Mouse (Mus musculus) liver, embryonic 12.5 days (tissue): Measurements from ENCODE around the gene Gmppb. TPM values are rescaled to one million over a fixed set of nuclear protein-coding genes. Genes with fewer than 3 reads are reported as not detected.

Source experiments
- ATAC-seq: fragments of 200-750 bp; cut with Nextera tagmentation; 2 replicates; pipeline ENCODE4 v1.8.0; 2017; ENCODE audit warnings: moderate number of reproducible peaks, mild to moderate bottlenecking, moderate library complexity
- H3K27ac ChIP-seq: fragments of 300-500 bp; sonication (generic); 2 replicates; pipeline ENCODE4 v1.5.1; 2016; ENCODE audit warnings: mild to moderate bottlenecking
- H3K27me3 ChIP-seq: fragments of 300-500 bp; sonication (generic); replicated peaks from 2 replicates; pipeline ENCODE4 v1.6.1; 2016; ENCODE audit warnings: mild to moderate bottlenecking, moderate library complexity
- H3K36me3 ChIP-seq: fragments of 300-500 bp; sonication (generic); 2 replicates; pipeline ENCODE4 v1.6.1; 2016; ENCODE audit warnings: mild to moderate bottlenecking, moderate library complexity
- H3K4me1 ChIP-seq: fragments of 300-500 bp; sonication (generic); 2 replicates; pipeline ENCODE4 v1.6.1; 2016
- H3K4me2 ChIP-seq: fragments of 300-500 bp; sonication (generic); 2 replicates; pipeline ENCODE4 v1.6.1; 2016; ENCODE audit warnings: mild to moderate bottlenecking, moderate library complexity
- H3K4me3 ChIP-seq: fragments of 300-500 bp; sonication (generic); 2 replicates; pipeline ENCODE4 v1.5.1; 2016; ENCODE audit warnings: mild to moderate bottlenecking, moderate library complexity
- H3K9ac ChIP-seq: fragments of 300-500 bp; sonication (generic); 2 replicates; pipeline ENCODE4 v1.6.1; 2016; ENCODE audit warnings: mild to moderate bottlenecking, moderate library complexity
- H3K9me3 ChIP-seq: fragments of 300-500 bp; sonication (generic); replicated peaks from 2 replicates; pipeline ENCODE4 v1.6.1; 2016; ENCODE audit warnings: mild to moderate bottlenecking, moderate library complexity
- WGBS: fragments of 180-500 bp; shearing (Covaris S2); methylation state at CpG from one replicate; pipeline ENCODE4 v1.1.7; 2016; ENCODE audit not compliant: insufficient replicate concordance; 5-methylcytosine and 5-hydroxymethylcytosine counted together
- polyA plus RNA-seq: library from polyadenylated mRNA; unstranded; fragments of >200 nt; fragmentation: Nextera tagmentation; extraction: Ambion mirVana; gene quantifications from 2 replicates; pipeline ENCODE4 v1.2.1, GENCODE M21; 2016

Gmppb gene
- polyA plus RNA-seq, 1 experiment from 2014 or later = 22.1 TPM

DNA sequence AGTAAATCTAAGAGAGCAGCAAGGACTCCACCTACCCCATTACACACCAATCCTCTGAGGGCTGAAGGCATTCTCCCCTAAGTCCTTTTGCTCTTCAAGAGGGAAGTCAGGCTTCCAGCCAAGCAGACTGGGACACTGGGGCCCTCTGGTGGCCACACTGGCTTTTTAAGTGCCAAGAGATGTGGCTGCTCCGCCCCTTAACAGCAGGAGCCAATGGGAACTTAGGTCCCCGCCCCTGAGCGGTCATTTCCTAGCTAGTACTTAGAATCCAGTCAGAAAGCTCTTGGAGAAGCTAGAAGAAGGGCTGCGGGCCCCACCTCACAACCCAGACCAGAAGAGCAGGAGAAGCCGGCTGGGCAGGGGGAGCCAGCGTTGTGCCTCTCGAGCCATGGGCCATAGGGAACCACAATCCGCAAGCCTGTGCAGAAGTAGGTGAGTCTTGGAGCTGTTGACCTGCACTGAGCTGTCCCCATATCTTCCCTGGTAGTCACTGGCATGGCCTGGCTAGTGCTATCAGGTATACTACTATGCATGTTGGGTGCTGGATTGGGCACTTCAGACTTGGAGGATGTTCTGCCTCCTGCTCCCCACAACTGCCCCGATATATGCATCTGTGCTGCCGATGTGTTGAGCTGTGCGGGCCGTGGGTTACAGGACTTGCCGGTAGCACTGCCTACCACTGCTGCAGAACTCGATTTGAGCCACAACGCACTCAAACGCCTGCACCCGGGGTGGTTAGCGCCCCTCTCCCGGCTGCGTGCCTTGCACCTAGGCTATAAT, 4.0 kb downstream of the Gmppb start, which contains the start of gene Amigo3:
Gene Amigo3 (plus strand): TSS at position 275 of the 780 bp plus-strand sequence.
- Histone ChIP-seq H3K36me3 (peaks cover 77% of the 10 kb centered on the region), H3K27ac (peak within 1 kb of the TSS; percentile 63), H3K27me3 (no peaks in the 10 kb centered on the region), H3K4me3 (peak within 1 kb of the TSS; percentile 4; the same call in 1 of the 2 replicates), H3K4me2 (peak within 1 kb of the TSS; percentile 44), H3K4me1 (peaks cover 50% of the 10 kb centered on the region), H3K9ac (peak within 1 kb of the TSS; percentile 36), H3K9me3 (no peaks in the 10 kb centered on the region)
- peak; percentile 46 for ATAC-seq
- 54% methylated on average over 20 of the region's 20 CpGs for WGBS

DNA sequence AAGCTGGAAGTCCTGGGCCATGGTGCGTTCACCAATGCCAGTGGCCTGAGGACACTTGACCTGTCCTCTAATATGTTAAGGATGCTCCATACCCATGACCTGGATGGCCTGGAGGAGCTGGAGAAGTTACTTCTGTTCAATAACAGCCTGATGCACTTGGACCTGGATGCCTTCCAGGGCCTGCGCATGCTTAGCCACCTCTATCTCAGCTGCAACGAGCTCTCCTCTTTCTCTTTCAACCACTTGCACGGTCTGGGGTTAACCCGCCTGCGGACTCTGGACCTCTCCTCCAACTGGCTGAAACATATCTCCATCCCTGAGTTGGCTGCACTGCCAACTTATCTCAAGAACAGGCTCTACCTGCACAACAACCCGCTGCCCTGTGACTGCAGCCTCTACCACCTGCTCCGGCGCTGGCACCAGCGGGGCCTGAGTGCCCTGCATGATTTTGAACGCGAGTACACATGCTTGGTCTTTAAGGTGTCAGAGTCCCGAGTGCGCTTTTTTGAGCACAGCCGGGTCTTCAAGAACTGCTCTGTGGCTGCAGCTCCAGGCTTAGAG, 4.7 kb downstream of the Gmppb start:
- Histone ChIP-seq H3K4me2 (peak overlapping the region; percentile 44; the same call in 1 of the 2 replicates), H3K4me3 (no peak overlapping the region; the same call in 1 of the 2 replicates), H3K27me3 (no peaks in the 10 kb centered on the region), H3K9ac (peak overlapping the region; percentile 36; the same call in 1 of the 2 replicates), H3K4me1 (peaks cover 44% of the 10 kb centered on the region), H3K36me3 (peaks cover 84% of the 10 kb centered on the region), H3K27ac (peak overlapping the region; percentile 63), H3K9me3 (no peaks in the 10 kb centered on the region)
- ATAC-seq = no peak
- WGBS = 89% methylated on average over 15 of the region's 15 CpGs

- H3K9me3 ChIP-seq = no peaks in the 10 kb centered on the region
- H3K9ac ChIP-seq = no peak overlapping the region
- no peak overlapping the region for H3K4me2 ChIP-seq
- no peak overlapping the region for H3K4me3 ChIP-seq
- ATAC-seq = no peak
- 90% methylated on average over 22 of the region's 22 CpGs for WGBS
- H3K4me1 ChIP-seq = peaks cover 42% of the 10 kb centered on the region
- peaks cover 91% of the 10 kb centered on the region for H3K36me3 ChIP-seq
- no peaks in the 10 kb centered on the region for H3K27me3 ChIP-seq
- no peak overlapping the region for H3K27ac ChIP-seq
These were observed 5.4 kb downstream of the Gmppb start for GRCm38 (mm10) chr9:108054331-108055040.

GRCm38 (mm10) chr9:108055061-108055460, 6.0 kb downstream of the Gmppb start:
- Histone ChIP-seq H3K9ac (no peak overlapping the region), H3K4me1 (peaks cover 36% of the 10 kb centered on the region), H3K4me3 (no peak overlapping the region), H3K27me3 (no peaks in the 10 kb centered on the region), H3K36me3 (peaks cover 96% of the 10 kb centered on the region), H3K4me2 (no peak overlapping the region), H3K9me3 (no peaks in the 10 kb centered on the region), H3K27ac (0 out of 2 replicates have a peak overlapping the region, but pooled peaks have one; percentile 16)
- no peak for ATAC-seq
- 59% methylated on average over 1 of the region's 1 CpGs for WGBS

GRCm38 (mm10) chr9:108055661-108056237, 6.7 kb downstream of the Gmppb start:
- Histone ChIP-seq H3K27me3 (no peaks in the 10 kb centered on the region), H3K9ac (no peak overlapping the region), H3K4me2 (no peak overlapping the region), H3K9me3 (no peaks in the 10 kb centered on the region), H3K4me3 (no peak overlapping the region), H3K27ac (no peak overlapping the region), H3K36me3 (peaks cover 96% of the 10 kb centered on the region), H3K4me1 (peaks cover 34% of the 10 kb centered on the region)
- 85% methylated on average over 6 of the region's 6 CpGs for WGBS
- ATAC-seq = no peak

- no peak for ATAC-seq
- Histone ChIP-seq H3K9me3 (no peaks in the 10 kb centered on the region), H3K4me1 (peaks cover 42% of the 10 kb centered on the region), H3K4me2 (no peak overlapping the region), H3K9ac (no peak overlapping the region), H3K4me3 (no peak overlapping the region), H3K27ac (no peak overlapping the region), H3K36me3 (peaks cover 96% of the 10 kb centered on the region), H3K27me3 (no peaks in the 10 kb centered on the region)
- 85% methylated on average over 28 of the region's 28 CpGs for WGBS
These were observed 7.6 kb downstream of the Gmppb start for GRCm38 (mm10) chr9:108056361-108057261.

GRCm38 (mm10) chr9:108057262-108057562, 8.2 kb downstream of the Gmppb start:
- H3K27ac ChIP-seq = no peak overlapping the region
- 90% methylated on average over 5 of the region's 5 CpGs for WGBS
- no peak overlapping the region for H3K9ac ChIP-seq
- no peaks in the 10 kb centered on the region for H3K9me3 ChIP-seq
- H3K4me2 ChIP-seq = no peak overlapping the region
- peaks cover 96% of the 10 kb centered on the region for H3K36me3 ChIP-seq
- no peak for ATAC-seq
- H3K27me3 ChIP-seq = no peaks in the 10 kb centered on the region
- no peak overlapping the region for H3K4me3 ChIP-seq
- H3K4me1 ChIP-seq = peaks cover 38% of the 10 kb centered on the region

DNA sequence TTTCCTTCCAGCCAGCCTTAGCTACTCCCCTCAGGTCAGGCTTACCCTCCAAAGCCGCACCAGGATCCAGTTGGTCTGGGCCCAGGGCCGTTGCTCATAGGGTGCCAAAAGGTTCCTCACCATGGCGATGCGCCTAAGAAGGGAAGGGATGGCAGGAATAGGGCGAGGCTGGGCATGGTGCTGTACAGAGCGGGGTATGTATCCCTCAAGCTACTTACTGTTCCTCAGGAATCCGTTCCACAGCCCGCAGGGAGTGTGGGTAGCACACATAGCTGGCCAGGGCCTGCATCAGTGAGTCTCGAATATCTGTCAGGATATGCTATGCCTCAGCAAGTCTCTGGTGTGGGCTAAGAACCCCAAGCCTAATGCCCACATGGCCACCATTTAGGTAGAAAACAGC, 9.2 kb downstream of the Gmppb start:
- H3K27me3 ChIP-seq = no peaks in the 10 kb centered on the region
- peaks cover 37% of the 10 kb centered on the region for H3K4me1 ChIP-seq
- no peak overlapping the region for H3K9ac ChIP-seq
- WGBS = 94% methylated on average over 9 of the region's 9 CpGs
- no peak overlapping the region for H3K4me3 ChIP-seq
- ATAC-seq = no peak
- H3K4me2 ChIP-seq = no peak overlapping the region
- H3K27ac ChIP-seq = no peak overlapping the region
- H3K36me3 ChIP-seq = peaks cover 100% of the 10 kb centered on the region
- no peaks in the 10 kb centered on the region for H3K9me3 ChIP-seq

DNA sequence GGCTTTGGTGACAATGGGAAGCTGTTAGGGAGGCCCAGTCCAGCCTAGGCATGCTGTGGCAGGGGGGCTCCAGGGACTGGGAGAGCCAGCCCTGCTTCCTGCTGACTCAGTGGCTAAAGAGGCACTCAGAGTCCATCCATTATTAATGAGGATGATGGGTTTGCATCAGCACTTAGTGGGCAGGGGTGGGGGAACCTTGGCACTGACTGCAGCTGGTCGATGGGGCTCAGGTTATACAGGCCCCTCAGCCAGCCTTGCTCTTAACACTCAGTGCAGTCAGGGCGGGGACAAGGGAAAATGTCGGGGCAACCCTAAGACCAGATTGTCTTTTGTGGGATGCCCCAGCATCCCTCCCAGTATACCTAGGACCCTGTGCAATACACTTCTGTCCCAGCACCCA, 13.1 kb downstream of the Gmppb start:
- WGBS = 88% methylated on average over 3 of the region's 3 CpGs
- ATAC-seq = no peak

GRCm38 (mm10) chr9:108063361-108063760, 14.3 kb downstream of the Gmppb start:
- WGBS = 69% methylated on average over 12 of the region's 12 CpGs
- Histone ChIP-seq H3K9me3 (no peaks in the 10 kb centered on the region), H3K4me3 (no peak overlapping the region), H3K4me1 (peaks cover 54% of the 10 kb centered on the region), H3K9ac (no peak overlapping the region), H3K27me3 (no peaks in the 10 kb centered on the region), H3K36me3 (peaks cover 100% of the 10 kb centered on the region), H3K4me2 (no peak overlapping the region), H3K27ac (0 out of 2 replicates have a peak overlapping the region, but pooled peaks have one; percentile 9)
- no peak for ATAC-seq

More for the DNA sequence above, 13.1 kb downstream of the Gmppb start:
- Histone ChIP-seq H3K36me3 (peaks cover 100% of the 10 kb centered on the region), H3K27me3 (no peaks in the 10 kb centered on the region), H3K9me3 (no peaks in the 10 kb centered on the region), H3K4me1 (peaks cover 45% of the 10 kb centered on the region), H3K4me2 (no peak overlapping the region), H3K9ac (no peak overlapping the region), H3K27ac (no peak overlapping the region), H3K4me3 (no peak overlapping the region)

- Histone ChIP-seq H3K4me1 (peaks cover 54% of the 10 kb centered on the region), H3K9me3 (no peaks in the 10 kb centered on the region), H3K4me3 (no peak overlapping the region), H3K9ac (no peak overlapping the region), H3K4me2 (no peak overlapping the region), H3K36me3 (peaks cover 100% of the 10 kb centered on the region), H3K27me3 (no peaks in the 10 kb centered on the region), H3K27ac (peak overlapping the region; percentile 23; the same call in 1 of the 2 replicates)
- 35% methylated on average over 5 of the region's 5 CpGs for WGBS
- peak; percentile 59 for ATAC-seq
These were observed 16.5 kb downstream of the Gmppb start for GRCm38 (mm10) chr9:108065491-108066011.
